Mouse (Mus musculus): ENCODE measurements around the gene Gm17783. TPM values are rescaled to one million over a fixed set of nuclear protein-coding genes. Genes with fewer than 3 reads are reported as not detected.
"Not testable (repeated sequence)": the region's sequence is repeated elsewhere in the genome, so short reads cannot be mapped to it uniquely, and the experiment has no call there.

The Gm17783 gene
- polyA plus RNA-seq, 1 experiment from 2014 or later, result not detected

- not testable (repeated sequence) for H3K36me3 ChIP-seq; H3K27ac ChIP-seq (replicated peaks); H3K9me3 ChIP-seq (replicated peaks); DNase-seq (ENCODE audit: low spot score); H3K27me3 ChIP-seq (ENCODE audit: low read depth, poor library complexity, severe bottlenecking); H3K4me3 ChIP-seq; H3K4me1 ChIP-seq
- 92% methylated on average over 3 of the region's 3 CpGs for WGBS
Observed at GRCm38 (mm10) chr16:45471836-45472235, 60.0 kb downstream of the Gm17783 start.

Other genes with a start within 250 kb of the Gm17783 start
- 16.5 and 30.8 TPM in 2 replicates for gene Cd200, start 123.0 kb downstream of the Gm17783 start, polyA plus RNA-seq (2016; fragmentation: Nextera tagmentation; extraction: Ambion mirVana)
- not detected in 2 replicates for gene Gm609, start 39.1 kb downstream of the Gm17783 start, polyA plus RNA-seq (2016; fragmentation: Nextera tagmentation; extraction: Ambion mirVana)
- gene Slc9c1, start 3.3 kb upstream of the Gm17783 start, polyA plus RNA-seq (2016; fragmentation: Nextera tagmentation; extraction: Ambion mirVana), result not detected in 2 replicates
- gene Gcsam, start 78.3 kb upstream of the Gm17783 start, polyA plus RNA-seq (2016; fragmentation: Nextera tagmentation; extraction: Ambion mirVana), result 0.06 TPM in 1 of 2 replicates, not detected in the other
- gene BC016579, start 122.0 kb upstream of the Gm17783 start, polyA plus RNA-seq (2016; fragmentation: Nextera tagmentation; extraction: Ambion mirVana), result 0.09 and 0.10 TPM in 2 replicates
- gene Tmprss7, start 161.6 kb upstream of the Gm17783 start, polyA plus RNA-seq (2016; fragmentation: Nextera tagmentation; extraction: Ambion mirVana), result 0.29 and 0.31 TPM in 2 replicates
- gene Tagln3, start 192.6 kb upstream of the Gm17783 start, polyA plus RNA-seq (2016; fragmentation: Nextera tagmentation; extraction: Ambion mirVana), result 145 and 248 TPM in 2 replicates
- gene Abhd10, start 210.9 kb upstream of the Gm17783 start, polyA plus RNA-seq (2016; fragmentation: Nextera tagmentation; extraction: Ambion mirVana), result 46.9 and 50.1 TPM in 2 replicates

Measured in midbrain, embryonic 10.5 days (tissue).